Mouse (Mus musculus) 416B (cell line): ENCODE measurements at regions not wholly inside any gene's neighbourhood (a gene's known extent, or its start where the extent isn't known, plus 50 kb on each side); places are given as distances from the start of the nearest gene placed in this dataset.

Source experiments
- DNase-seq: peaks from one replicate; pipeline ENCODE4 v3.0.0; 2011; ENCODE audit warnings: low read depth

- peak; percentile 97 for DNase-seq
Observed at GRCm38 (mm10) chr15:10767535-10767934, 53.1 kb upstream of the Rai14 start.

DNA sequence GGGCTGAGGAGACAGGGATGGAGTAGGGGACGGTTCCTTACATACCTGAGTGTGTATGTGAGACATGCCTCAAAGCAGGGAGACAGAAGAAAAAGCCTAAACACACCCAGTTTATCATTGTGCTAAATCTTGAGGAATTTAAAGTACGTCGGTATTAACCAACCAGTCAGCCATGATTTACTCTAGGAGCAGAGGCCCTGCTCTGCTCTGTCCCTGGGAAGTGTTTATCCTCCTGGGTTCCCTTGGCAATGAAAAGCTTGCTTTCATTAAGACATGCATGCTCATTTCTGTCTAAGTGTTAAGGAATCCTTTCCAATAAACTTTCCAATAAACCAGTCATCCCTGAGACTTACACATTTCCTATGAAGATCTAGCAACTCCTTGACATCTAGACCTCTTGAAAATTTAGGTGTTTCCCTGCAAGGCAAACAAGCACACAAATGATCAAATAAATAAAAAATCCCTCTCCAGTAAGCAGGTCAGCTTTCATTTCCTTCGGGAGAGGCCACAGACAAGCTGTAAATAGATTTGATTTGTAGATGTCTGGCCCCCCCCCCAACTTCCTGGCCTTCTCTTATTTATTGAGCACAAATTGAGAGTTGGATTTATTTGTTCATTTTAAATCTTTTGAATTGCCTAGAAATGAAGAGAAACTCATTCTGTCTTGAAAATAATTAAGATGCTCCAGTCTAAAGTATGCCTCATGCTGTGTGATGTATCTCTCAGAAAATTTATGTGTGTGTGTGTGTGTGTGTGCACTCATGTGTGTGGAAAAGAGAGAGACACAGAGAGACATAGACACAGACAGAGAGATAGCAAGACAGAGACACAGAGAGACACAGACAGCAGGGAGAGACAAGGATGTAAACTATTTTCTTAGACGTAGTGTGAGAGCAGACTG is 56.2 kb upstream of the Rai14 start:
- no peak for DNase-seq

GRCm38 (mm10) chr15:10771311-10771690 is 56.9 kb upstream of the Rai14 start:
- DNase-seq: peak; percentile 91

GRCm38 (mm10) chr15:10779941-10780620 is 65.7 kb upstream of the Rai14 start:
- DNase-seq: peak; percentile 92

DNA sequence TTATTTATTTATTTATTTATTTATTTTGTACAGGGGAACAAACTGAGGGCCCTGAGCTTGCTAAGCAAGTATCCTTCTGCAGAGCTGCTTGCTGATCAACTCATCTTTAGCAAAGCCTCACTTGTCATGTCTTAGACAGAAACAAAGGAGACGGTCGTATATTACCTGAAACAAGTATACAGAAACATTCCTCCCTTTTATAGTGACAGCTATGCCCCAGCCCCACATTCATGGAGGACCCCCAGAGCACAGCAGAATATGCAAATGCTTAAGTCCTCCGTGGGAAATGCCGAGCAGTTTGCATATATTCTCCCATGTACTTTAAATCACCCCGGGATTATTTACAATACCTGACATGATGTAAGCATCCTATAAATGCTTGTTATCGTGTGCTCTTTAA is 74.9 kb upstream of the Rai14 start:
- no peak for DNase-seq

- no peak for DNase-seq
Observed at GRCm38 (mm10) chr15:10790862-10791497, 76.6 kb upstream of the Rai14 start.

DNA sequence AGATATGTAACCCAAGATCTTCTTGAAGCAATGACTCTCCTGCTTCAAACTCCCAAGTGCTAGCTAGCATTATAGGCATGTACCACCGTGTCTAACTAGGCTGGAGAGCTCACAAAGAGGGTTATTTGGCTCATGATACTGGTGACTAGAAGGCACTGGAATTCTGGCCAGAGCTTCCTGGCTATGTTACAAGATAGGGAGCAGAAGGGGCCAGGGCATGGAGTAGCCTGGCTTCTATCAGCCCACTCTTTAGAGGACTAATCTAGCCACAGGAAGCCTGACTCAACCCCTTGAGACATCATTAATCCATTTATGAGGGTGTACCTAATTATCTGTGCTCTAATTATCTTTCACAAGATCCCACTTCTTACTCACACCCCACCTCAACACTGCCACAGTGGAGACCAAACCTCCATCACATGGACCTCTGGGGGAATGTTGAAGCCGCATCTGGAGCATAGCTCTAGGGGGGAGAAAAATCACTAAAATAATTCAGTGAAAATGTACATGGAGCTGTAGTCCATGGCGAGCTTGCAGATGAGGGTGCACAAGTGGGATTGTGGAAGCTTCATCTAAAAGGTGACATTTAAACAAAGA is 77.2 kb upstream of the Rai14 start:
- DNase-seq: peak; percentile 16

GRCm38 (mm10) chr15:10792156-10792555 is 77.7 kb upstream of the Rai14 start:
- no peak for DNase-seq

- peak; percentile 55 for DNase-seq
Observed at GRCm38 (mm10) chr15:10795126-10795792, 80.8 kb upstream of the Rai14 start.

GRCm38 (mm10) chr15:10799656-10800055 is 85.2 kb upstream of the Rai14 start:
- no peak for DNase-seq

DNA sequence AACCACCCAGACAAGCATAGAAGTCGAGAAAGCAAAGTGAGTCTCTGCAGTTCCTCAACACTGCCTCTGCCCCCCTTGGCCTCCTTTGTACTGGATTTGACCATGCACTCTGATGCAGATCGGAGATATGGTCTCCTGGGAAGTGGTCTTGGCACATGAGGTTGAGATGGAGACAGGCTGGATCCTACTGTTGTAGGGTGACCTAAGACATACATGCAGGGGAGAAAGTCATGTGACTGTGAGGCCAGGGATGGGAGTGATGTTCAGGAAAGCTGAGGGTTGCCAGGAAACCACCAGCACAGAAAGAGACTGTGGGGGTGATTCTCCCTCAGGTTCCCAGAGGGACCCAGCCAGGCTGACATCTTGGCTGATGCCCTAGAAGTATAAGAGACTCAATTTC is 99.8 kb upstream of the Rai14 start:
- DNase-seq: no peak

- DNase-seq: peak; percentile 53
Observed at GRCm38 (mm10) chr15:10814709-10815108, 100.3 kb upstream of the Rai14 start.

- peak; percentile 46 for DNase-seq
Observed at GRCm38 (mm10) chr15:10816213-10816621, 101.8 kb upstream of the Rai14 start.

DNA sequence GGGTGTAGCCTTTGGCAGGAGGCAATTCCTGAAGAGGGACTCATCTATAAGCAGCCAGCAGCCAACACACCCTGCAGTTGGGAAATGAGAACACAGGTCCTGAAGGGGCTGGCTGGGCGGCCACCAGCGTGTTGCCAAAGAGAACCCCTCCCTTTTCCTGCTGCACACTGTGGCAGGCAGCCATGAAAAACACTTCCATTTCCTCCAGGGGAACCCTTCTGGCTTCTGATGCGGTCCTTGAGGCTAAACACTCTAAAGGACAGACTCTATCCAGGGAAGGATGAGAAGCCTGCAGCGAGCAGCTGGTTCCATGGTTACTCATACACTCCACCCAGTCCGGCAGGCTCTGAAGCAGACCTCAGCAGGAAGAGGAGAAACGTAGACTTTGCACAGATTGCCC is 103.8 kb upstream of the Rai14 start:
- DNase-seq: peak; percentile 82

DNA sequence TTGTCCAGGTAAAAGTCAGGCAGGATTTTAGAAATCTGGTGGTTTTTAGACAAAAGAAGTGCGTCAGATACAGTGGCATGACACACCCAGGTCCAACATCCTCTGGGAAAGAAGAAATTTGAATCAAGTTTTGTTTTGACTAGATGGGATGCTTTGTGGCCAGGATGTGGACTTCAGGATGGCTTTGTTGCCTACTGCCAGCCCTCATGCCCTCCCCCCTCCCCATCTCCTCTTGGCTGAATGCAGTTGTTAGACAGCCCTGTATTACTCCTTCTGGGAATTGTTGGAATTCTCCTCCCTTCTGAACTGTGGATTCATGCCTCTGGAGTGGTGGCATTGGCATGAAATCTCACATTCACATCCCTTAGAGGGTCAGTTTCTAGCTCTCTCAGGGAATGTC is 104.3 kb upstream of the Rai14 start:
- DNase-seq: no peak

DNA sequence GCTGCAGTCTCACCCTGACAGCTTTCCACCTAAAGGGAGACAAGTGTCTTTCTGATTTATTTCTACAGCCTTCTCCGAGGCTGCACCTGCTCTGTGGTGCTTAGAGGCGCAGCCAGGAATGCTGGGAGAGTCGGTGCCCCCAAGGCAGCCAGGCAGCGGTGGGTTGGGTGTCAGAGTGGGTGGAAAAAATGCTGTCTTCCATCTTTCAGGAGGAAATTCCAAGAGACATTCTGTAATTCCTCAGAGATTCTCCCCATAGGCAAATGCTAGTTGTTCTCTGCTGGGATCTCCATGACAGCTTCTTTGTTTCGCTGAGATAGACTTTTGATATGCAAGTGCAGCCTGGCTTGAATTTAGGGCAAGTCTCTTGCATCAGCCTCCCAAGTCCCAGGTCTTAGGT is 109.5 kb upstream of the Rai14 start:
- DNase-seq: no peak

GRCm38 (mm10) chr15:10829588-10829987 is 115.2 kb upstream of the Rai14 start:
- DNase-seq: no peak

- DNase-seq: no peak
Observed at GRCm38 (mm10) chr15:10830478-10830877, 116.1 kb upstream of the Rai14 start.

DNA sequence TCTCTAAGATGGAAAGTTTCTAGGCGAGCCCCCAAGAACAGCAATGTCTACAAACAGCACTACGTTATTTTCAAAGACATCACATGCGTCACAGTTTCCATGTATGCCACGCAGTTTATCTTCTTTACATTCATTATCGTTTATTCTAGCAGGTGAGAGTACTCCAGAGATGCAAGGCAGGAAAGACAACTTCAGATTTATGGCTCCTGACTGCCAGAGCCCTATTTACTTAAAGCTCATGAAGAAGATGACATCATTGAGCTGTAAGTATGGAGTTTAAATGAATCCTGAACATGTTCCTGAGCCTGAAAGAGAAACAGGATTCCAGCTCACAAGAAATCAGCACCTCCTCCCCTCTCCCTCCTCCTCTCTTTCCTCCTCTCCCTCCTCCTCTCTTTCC is 116.7 kb upstream of the Rai14 start:
- no peak for DNase-seq

DNA sequence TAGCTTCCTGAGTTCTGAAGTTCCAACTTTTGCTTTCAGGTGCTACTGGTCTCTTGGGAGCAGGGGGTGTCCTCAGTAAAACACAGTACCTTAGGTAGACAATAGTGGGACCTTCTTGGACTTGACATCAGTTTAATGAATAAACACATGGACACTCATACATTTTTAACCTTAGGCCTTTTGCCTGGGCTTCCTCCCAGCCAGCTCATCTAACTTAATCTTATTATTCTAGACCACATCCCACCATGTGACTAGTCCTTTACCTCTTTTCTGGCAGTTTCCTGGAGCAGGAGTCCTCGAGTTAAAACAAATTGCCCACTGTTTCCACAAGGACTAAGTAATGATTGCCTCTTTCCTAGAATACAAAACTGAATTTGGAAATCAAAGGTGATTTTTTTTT is 117.9 kb upstream of the Rai14 start:
- DNase-seq: no peak

GRCm38 (mm10) chr15:10833866-10834571 is 118.1 kb upstream of the C1qtnf3 start:
- no peak for DNase-seq
